Mouse (Mus musculus) adipocyte (in vitro differentiated cells): ENCODE results near the gene Asl.

Experiments used
- DNase-seq: peaks from one replicate; pipeline ENCODE4 v3.0.0-alpha.2; 2016; ENCODE audit warnings: low spot score

Asl gene

DNA sequence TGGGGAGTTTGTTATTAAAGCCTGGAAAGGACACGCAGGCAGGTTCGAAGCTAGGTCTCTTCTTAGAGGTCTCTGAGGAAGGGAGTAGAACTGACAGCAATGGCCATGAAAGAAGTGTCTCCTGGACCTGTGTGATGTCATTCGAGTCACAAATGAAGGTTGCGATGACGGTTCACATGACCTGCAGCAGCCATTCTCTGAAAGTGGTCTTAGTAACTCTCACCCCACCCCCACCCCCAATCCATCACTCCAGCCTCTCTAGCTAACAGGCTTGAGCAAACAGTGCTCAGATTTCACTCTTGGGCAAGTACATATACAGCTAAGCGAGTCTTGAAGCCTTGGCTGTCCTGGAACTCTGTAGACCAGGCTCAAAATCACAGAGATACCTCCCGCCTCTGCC is 25.8 kb downstream of the Asl start:
- DNase-seq: no peak

DNA sequence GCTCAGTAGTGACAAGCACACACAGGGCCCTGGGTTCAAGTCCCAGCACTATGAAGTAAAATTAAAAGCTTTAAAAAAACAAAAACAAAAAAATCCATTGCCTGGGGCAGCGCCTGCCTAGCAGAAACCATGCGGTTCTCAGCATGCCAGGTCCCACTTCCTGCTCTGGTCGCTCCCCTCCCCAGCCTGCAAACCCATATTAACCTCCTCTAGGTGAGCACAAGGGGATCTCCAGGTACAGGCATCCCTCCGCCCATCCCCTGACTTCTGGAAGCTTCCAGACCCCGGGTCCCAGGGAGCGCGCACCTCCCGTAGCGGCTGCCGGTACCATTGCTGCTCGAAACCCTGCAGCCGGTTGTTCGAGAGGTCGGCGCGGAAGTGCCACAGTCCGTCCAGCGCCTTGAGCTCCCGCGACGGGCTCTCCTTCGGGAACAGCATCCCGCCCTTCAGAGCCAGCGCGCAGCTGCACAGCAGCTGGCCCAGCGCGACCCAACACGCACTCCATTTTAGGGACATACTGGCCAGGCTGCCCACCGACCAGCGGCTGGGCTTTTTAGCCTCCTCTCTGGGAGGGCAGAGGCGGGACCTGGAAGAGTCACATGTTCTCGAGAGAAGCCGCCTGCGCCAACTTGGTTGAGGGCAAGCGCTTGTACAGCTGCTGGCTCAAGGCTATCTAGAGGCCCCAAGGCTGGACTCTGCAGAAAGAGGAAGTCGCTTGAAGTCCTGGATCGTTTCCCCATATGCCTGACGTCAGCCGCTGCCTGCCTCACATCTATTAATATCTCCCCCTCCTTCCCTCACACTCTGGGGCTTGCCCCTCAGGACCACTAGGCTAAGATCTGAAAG is 26.5 kb downstream of the Asl start, which contains the start of gene Gusb:
TSS of gene Gusb (minus strand) at position 749 of the 846 bp plus-strand sequence.
- peak; percentile 94 for DNase-seq

DNA sequence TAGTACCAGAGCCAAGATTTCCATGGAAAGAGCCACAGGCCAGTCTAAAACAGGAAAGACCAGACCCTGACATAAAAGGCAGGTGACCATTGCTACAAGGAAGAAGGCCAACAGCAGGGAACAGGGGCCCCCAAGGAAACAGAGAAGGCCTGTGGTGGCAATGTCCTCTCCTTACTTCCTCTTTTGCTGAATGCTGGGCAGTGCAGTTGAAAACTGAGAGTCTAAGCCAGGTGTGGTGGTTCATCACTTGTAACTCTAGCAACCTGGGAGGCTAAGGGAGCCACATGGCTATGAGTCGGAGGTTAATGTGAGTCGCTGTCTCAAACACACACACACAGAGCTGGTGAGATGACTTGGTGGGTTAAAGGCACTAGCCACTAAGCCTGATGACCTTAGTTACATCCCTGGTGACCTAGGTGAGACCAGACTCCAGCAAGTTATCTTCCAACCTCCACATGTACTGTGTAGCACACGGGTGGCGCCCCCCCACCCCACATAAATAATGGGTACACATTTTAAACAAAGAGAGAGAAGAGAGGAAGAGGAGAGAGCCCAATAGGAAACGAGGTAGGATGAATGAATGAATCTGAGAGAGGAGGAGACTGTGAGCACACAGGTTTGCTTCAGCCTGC is 27.6 kb downstream of the Asl start:
- DNase-seq: no peak

DNA sequence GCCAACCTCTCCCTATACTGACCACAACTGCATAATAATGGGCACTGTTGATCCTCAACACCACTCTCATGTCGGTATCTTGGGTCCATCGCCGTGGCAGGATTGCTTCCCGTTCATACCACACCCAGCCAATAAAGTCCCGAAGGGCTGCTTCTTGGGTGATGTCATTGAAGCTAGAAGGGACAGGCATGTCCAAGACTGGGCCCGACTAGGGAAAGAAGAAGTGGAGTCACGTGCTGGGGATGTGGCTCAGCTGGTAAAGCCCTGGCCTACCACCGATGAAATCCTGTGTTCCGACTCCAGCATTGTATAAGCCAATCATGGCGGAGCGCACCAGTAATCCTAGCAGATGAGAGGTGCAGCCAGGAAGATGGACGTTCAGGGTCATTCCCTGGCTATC is 28.3 kb downstream of the Asl start:
- no peak for DNase-seq

DNA sequence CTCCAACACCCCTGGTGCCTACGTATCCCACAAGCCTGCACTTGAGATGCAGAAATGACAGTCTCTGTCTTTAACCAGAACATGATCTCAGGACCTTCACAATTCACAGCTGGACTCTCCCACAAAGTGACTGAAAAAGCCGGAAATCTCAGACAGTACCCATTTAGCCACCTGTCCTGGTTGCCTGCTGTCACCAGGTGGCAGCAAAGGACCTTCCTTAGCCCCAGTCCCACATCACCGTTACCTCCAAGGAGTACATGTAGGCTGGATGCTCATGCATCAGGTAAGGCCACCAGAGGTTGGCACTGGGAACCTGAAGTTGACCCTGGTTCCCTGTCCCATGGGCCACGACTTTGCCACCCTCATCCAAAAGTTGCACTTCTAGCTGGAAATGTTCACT is 29.9 kb downstream of the Asl start:
- DNase-seq: peak; percentile 81

DNA sequence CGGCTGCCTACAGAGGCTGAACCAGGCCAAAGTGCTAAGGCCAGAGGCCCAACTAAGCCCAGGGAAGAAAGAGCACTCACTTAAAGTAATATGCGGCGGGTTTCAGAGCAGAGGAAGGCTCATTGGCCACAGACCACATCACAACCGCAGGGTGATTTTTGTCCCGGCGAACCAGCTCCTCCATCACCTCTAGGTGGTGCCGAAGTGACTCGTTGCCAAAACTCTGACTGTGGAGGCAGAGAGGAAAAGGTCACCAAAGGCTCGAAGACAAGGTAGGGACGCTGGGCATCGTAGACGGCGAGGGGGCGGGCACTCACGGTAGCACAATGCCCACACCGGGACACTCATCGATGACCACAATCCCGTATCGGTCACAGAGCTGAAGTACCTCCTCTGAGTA is 31.3 kb downstream of the Asl start:
- no peak for DNase-seq

DNA sequence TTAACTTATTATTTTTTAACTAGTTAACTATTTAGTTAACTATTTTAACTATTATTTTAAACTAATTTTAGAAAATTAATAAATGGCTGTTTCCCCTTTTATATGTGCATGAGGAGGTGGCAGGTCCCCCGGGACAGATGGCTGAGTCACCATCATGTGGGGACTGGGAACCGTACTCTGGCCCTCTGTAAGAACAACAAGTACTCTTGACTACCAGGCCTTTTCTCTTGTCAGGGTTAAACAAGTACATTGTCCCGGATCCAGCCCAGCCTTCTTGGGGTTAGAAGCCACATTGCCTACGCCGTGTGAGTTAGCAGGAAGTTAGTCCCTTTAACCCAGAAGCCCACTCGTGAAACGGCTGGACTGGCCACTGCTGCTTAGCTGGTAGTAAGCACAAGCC is 34.1 kb downstream of the Asl start:
- peak; percentile 18 for DNase-seq

DNA sequence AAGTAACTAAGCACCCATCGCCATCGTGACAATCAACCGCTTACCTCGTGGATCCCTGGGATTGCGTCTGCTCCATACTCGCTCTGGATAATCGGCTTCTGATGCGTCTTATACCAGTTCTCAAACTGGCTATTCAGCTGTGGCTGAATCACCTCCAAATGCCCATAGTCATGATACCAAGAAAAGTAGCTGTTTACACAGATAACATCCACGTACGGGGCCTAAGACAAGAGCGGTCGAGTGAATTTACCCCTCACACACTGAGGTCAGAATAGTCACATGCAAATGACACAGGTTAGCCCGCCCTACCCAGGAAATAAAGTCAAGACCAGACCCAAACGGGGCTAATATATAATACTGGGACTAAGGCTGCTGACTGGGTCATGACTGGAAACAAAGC is 35.7 kb downstream of the Asl start:
- DNase-seq: no peak

DNA sequence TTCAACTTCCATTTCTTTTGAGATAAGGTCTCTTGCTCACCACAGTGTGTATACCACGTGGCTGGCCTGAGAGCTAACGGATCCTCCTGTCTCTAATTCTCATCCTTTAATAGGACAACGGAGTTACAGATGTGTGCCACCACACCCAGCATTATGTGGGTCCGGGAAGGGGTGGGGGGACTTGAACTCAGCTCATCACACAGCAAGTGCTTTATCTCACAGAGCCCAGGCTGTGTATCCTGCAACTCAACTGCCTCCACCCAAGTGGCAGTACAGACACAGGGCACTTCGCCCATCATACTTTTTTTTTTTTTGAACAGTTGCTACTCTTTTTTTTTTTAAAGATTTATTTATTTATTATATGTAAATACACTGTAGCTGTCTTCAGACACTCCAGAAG is 37.1 kb downstream of the Asl start:
- no peak for DNase-seq

DNA sequence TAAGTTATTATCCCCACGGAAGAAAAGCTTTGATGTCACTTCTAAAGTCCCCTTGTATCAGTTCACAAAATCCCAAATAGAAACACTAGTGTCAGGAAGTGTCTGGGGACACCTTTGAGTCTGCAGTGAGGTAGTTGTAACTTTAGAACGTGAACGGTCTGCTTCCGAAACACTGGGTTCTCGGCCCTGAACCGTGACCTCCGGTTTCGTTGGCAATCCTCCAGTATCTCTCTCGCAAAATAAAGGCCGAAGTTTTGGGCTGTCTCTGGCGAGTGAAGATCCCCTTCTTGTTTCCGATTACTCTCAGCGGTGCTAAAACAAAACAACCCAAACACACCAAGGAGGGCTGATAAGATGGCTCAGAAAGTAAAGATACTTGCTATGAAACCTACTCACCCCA is 39.7 kb downstream of the Asl start:
- DNase-seq: peak; percentile 27

DNA sequence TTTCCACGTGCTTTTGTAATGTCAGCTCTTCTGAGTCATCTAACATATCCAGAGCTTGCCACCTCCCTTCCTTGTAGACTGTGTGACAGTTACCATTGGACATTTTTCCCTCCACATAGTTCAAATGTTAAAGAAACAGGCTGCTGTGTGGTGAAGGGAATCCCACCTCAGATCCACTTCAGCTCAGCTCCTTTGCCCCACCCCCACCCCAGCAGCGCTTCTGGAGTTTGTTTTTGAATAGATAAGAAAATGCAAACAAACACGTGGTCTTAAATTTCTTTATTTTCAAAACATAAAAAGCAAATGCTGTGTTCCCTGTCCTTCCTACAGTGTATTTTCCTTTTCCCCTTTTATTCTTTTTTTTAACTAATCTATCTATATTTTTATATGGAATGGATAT is 48.8 kb downstream of the Asl start:
- no peak for DNase-seq

DNA sequence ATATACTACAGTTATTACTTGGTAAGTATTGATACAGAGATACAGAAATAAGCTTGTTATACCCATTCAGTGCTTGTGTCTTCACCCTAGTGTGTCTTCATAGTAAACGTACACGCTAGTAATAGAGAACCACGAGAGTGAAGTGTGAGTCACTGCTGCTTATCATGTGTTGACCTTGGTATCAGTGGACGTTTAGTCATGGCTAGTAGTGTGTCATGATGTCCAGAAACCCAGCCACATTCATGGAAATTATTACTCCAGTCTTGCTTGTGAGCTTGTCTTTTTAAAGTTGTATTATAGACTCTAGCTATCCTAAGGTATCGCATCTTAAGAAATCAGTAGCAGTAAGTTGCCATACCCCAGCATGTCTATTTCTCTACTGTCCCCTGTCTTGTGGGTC is 50.4 kb downstream of the Asl start:
- DNase-seq: no peak

DNA sequence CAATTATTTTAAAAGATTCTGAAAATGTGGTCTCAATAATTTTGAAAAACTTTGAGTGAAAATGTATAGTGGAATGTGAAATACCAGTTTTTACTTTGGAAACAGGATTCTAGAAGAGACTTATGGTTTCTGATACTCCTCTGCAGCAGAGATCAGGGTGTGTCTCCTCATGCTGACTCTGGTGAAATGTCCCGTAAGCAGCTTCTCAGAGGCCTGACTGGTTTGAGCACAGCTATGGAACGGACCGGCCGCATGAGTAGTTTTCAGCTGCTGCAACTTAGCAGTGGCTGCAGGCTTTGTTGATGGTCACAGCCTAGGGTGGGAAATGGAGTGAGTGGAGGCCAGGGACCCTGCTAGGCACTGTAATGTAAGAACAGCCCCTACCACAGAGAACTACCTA is 51.3 kb downstream of the Asl start:
- DNase-seq: no peak

DNA sequence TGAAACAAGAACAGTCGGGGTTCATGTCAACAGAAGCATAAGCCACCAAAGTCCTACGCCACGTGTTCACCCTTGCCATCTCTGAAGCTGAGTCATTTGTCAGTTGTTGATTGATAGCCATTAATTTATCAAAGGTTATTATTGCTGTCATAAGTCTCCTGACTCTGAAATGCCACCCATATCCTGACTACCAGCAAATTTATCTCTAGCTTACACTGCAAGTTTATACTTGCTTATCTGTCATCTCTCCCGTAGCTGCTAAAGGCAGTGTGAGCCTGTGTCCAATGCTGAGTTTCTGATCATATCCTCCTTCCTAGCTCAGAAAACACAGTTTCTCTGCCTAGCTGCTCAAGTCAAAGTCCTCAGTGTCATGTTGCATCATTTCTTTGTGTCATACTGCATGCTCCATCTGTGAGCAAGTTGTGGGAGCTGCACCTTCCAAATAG is 54.2 kb downstream of the Asl start:
- DNase-seq: peak; percentile 38

DNA sequence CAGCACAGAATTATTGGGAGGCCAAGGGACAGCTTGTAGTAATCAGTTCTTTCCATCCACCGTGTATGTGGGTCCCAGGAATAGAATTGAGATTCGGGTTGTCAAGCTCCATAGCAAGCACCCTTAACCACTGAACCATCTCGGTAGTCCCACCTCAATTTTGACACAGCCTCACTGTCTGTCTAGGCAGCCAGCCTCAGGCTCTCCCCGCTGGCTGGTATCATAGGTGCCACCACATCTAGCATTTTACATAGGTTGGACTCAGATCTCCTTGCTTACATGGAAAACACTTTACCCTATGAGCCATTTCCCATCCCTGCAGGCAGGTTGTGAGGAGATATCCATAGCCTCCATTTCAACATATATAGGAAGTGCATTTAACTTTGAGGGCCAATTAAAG is 54.7 kb downstream of the Asl start:
- no peak for DNase-seq

DNA sequence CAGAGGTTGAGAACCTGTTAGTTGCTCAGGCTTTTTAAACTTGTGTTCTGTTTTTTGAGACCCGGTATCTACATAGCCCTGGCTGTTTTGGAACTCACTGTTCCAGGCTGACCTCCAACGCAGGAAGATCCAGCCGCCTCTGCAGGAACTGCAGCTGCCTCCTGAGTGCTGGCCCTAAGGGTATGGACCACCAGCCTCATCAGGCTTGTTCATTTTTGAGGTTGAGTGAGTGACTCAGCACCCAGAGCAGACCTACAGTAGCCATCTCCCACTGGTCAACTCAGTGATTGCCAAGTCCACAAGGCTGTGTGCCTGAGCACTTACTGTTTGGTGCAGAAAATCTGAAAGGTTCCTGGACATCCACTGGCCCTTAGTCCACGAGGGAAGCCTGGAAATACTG is 57.6 kb downstream of the Asl start:
- no peak for DNase-seq

DNA sequence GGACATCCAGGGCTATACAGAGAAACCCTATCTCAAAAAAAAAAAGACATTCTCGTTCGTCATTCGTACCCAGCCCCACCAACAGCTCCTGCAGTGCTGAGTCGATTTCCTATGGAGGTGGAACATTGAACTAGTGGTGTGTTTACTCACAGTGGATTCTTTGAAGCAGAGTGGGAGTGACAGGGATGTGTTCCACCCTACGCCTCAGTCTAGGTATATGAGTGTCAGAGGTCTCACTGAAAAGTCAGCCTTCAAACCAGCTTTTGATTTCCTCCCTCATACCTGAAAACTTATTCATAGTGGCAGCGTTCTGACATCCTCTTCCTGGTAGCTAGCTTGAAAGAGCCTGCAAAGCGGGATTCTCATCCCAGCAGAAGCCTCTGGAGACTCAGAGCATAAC is 60.6 kb downstream of the Asl start:
- no peak for DNase-seq

DNA sequence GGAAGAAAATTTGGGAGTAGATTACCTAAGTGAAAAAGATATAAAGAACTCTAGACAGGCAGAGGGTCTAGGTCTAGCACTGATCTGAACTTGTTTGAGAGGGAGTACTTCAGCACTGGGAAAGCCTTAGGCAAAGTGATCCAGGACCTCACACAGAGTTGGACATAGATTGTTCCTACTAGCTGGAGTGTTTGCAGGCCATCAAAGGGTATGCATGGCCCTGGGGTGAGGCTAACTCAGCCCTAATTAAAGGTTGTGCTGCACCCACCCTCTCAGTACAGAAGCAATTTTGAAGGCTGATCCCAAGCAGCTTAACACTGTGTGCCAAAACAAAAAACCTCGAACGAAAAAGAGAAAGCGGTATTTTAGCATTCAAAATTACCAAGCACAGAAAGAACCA is 62.6 kb downstream of the Asl start:
- no peak for DNase-seq

DNA sequence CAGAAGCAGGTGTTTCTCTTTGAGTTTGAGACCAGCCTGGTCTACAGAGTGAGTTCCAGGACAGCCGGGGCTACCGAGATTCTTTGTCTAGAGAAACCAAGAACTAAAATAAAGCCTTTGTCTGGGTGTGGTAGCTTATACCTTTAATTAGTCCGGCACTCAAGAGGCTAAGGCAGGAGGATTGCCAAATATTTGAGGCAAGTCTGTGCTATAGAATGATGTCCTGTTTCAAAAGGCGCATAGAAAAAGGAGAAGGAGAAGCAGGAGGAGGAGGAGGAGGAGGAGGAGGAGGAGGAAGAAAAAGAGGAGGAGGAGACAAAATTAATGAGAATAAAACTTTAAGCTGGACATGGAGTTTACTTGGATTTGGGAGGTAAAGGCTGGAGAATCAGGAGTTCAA is 65.8 kb downstream of the Asl start:
- DNase-seq: no peak
